Mouse (Mus musculus) lung, embryonic 16.5 days (tissue): ENCODE results near the gene Slc37a1. TPM values are rescaled to one million over a fixed set of nuclear protein-coding genes. Genes with fewer than 3 reads are reported as not detected.

Experiments
- ATAC-seq: fragments of 200-750 bp; cut with Nextera tagmentation; 2 replicates; pipeline ENCODE4 v1.8.0; 2017; ENCODE audit warnings: low read depth, mild to moderate bottlenecking, moderate library complexity
- H3K27ac ChIP-seq: fragments of 300-500 bp; sonication (generic); 2 replicates; pipeline ENCODE4 v1.5.1; 2014; ENCODE audit warnings: mild to moderate bottlenecking, control low read depth, low read length
- H3K27me3 ChIP-seq: fragments of 300-500 bp; sonication (generic); 2 replicates; pipeline ENCODE4 v1.6.1; 2014; ENCODE audit warnings: low read depth, low read length, mixed read lengths; ENCODE audit not compliant: control insufficient read depth, insufficient read depth
- H3K36me3 ChIP-seq: fragments of 300-500 bp; sonication (generic); 2 replicates; pipeline ENCODE4 v1.6.1; 2014; ENCODE audit warnings: low read length; ENCODE audit not compliant: control insufficient read depth, insufficient read depth
- H3K4me1 ChIP-seq: fragments of 300-500 bp; sonication (generic); replicated peaks from 2 replicates; pipeline ENCODE4 v1.6.1; 2014; ENCODE audit warnings: low read length, mixed read lengths; ENCODE audit not compliant: control insufficient read depth, insufficient read depth
- H3K4me2 ChIP-seq: fragments of 300-500 bp; sonication (generic); 2 replicates; pipeline ENCODE4 v1.6.1; 2014; ENCODE audit warnings: low read depth, low read length, control low read depth
- H3K4me3 ChIP-seq: fragments of 300-500 bp; sonication (generic); 2 replicates; pipeline ENCODE4 v1.5.1; 2014; ENCODE audit warnings: mild to moderate bottlenecking, low read length, control low read depth
- H3K9ac ChIP-seq: fragments of 300-500 bp; sonication (generic); 2 replicates; pipeline ENCODE4 v1.6.1; 2014; ENCODE audit warnings: low read length, control low read depth
- H3K9me3 ChIP-seq: fragments of 300-500 bp; sonication (generic); 2 replicates; pipeline ENCODE4 v1.6.1; 2016; ENCODE audit warnings: low read length; ENCODE audit not compliant: control insufficient read depth
- WGBS: fragments of 180-500 bp; shearing (Covaris S2); extraction: QIAGEN DNeasy Blood & Tissue Kit; methylation state at CpG from one replicate; pipeline ENCODE4 v1.1.7; 2014; 5-methylcytosine and 5-hydroxymethylcytosine counted together
- polyA plus RNA-seq: library from polyadenylated mRNA; unstranded; fragments of >200 nt; fragmentation: Nextera tagmentation; extraction: Ambion mirVana; gene quantifications from 2 replicates; pipeline ENCODE4 v1.2.1, GENCODE M21; 2015

Gene Slc37a1
- polyA plus RNA-seq, 1 experiment from 2014 or later, result 13.4 TPM

- H3K36me3 ChIP-seq, result no peaks in the 10 kb centered on the region
- H3K27me3 ChIP-seq, result no peaks in the 10 kb centered on the region
- peaks cover 6% of the 10 kb centered on the region for H3K4me1 ChIP-seq
- no peaks in the 10 kb centered on the region for H3K9me3 ChIP-seq
- ATAC-seq, result no peak
- H3K9ac ChIP-seq, result no peak overlapping the region
- no peak overlapping the region for H3K4me3 ChIP-seq
- H3K27ac ChIP-seq, result no peak overlapping the region
- H3K4me2 ChIP-seq, result no peak overlapping the region
- WGBS, result 78% methylated on average over 9 of the region's 9 CpGs
Measured at GRCm38 (mm10) chr17:31272416-31273165, 14.0 kb upstream of the Slc37a1 start.

GRCm38 (mm10) chr17:31273631-31274030 lies 13.0 kb upstream of the Slc37a1 start:
- Histone ChIP-seq H3K27me3 (no peaks in the 10 kb centered on the region), H3K4me1 (peaks cover 6% of the 10 kb centered on the region), H3K4me2 (no peak overlapping the region), H3K4me3 (no peak overlapping the region), H3K27ac (no peak overlapping the region), H3K9ac (no peak overlapping the region), H3K36me3 (no peaks in the 10 kb centered on the region), H3K9me3 (no peaks in the 10 kb centered on the region)
- no peak for ATAC-seq
- 85% methylated on average over 8 of the region's 8 CpGs for WGBS

DNA sequence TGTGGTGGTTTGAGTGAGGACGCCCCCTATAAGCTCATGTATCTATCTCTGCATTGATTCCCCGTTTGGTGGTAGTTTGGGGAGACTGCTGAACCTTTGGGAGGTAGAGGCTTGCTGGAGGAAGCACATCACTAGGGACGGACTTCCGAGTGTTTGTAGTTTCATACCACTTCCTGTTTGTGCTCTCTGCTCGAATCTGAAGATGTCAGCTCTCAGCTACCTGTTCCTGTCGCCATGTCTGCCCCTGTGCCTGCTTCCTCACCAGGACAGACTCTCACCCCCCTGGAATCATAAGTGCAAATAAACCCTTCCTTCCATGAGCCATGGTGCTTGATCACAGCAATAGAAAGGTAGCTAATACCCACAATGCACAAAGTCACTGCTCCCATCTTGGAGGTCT lies 11.4 kb upstream of the Slc37a1 start:
- Histone ChIP-seq H3K36me3 (no peaks in the 10 kb centered on the region), H3K9ac (no peak overlapping the region), H3K4me3 (no peak overlapping the region), H3K4me2 (no peak overlapping the region), H3K27me3 (no peaks in the 10 kb centered on the region), H3K27ac (no peak overlapping the region), H3K4me1 (peaks cover 6% of the 10 kb centered on the region), H3K9me3 (no peaks in the 10 kb centered on the region)
- no peak for ATAC-seq
- 56% methylated on average over 6 of the region's 6 CpGs for WGBS

DNA sequence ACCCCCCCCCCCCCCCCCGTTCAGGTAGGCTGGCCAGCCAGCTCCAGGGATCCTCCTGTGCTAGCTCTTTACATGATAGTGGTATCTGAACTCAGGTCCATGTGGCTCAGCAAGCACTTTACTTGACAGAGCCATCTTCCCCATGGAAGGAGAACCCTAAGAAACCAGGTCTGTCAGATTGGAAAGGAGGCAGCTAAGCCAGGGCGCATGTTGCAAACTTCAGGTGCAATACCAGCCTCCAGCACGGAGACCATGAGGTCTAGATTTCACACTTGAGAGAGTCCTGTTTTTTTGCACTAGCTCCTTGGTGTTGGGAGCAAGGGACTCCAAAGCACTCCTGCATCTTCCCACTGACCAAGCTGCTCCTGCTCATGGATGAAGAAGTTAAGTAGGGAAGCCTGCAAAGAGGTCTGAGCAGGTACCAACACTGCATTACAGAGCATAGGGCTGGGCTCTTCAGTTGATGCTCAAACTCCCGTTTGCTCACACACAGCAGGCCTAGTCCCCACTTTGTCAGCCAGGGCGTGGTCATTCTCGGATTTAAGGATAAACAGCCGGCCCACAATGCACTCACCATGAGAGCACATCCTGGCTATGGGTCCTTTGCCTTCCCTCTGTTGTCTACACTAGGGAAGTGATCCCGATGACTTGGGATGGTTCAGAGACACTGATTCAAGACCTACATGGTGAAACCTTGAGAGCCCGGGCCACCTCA lies 10.2 kb upstream of the Slc37a1 start:
- ATAC-seq, result peak; percentile 14; the same call in 1 of the 2 replicates
- 25% methylated on average over 9 of the region's 9 CpGs for WGBS
- Histone ChIP-seq H3K9ac (peak overlapping the region; percentile 27; the same call in 1 of the 2 replicates), H3K27ac (no peak overlapping the region), H3K4me2 (peak overlapping the region; percentile 74), H3K27me3 (no peaks in the 10 kb centered on the region), H3K4me1 (peaks cover 6% of the 10 kb centered on the region), H3K36me3 (no peaks in the 10 kb centered on the region), H3K4me3 (peak overlapping the region; percentile 52), H3K9me3 (no peaks in the 10 kb centered on the region)

DNA sequence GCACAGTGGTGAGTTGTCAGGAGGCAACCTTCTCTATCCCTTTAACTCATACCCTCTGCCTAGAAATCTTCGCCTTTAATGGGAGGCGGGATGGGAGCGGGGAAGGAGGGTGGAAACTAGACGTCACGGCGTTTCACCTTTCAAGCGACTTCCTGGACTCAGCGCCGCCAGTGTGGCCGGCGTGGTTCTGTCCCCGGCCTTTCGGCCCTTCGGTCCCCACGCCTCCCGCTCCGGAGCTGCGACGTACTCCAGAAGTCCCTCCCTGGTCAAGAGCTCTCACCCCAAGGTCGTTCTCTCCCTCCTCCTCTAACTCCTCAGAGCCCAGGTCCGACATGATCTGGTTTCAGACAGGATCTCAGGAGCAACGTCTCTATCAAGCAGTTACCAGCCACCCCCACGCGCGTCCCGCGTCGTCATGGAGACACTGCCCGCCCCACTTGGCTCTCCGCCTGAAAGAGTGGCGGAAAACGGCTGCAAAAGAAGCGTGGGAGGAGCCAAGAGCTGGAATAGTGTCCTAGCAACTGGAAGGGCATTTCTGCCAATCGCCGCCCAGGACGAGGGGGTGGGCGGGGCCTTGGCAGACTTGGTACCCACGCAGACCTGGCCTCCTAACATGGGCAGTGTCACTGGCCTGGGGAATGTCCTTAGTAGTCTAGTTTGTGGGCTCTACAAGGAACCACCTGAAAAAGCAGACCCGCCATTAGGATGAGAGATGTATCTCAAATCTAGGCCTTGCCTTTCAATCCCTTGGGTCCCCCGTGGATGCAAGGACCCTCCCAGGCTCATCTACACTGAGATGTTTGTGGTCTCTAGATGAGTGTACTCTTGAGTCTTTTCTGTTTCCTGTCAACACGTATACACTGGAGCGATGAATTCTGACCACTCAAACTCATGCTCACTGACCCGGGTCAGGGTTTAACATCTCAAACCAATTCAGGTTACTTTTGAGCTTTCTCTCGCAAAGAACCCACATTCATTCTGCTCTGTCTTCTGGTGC lies 9.4 kb upstream of the Slc37a1 start, which contains the start of gene Rsph1:
Gene Rsph1 (minus strand): TSS at position 462 of the 997 bp plus-strand sequence.
- Histone ChIP-seq H3K9me3 (no peaks in the 10 kb centered on the region), H3K4me3 (peak within 1 kb of the TSS; percentile 52), H3K4me2 (peak within 1 kb of the TSS; percentile 74), H3K9ac (peak within 1 kb of the TSS; percentile 27), H3K4me1 (peaks cover 6% of the 10 kb centered on the region), H3K27me3 (no peaks in the 10 kb centered on the region), H3K36me3 (no peaks in the 10 kb centered on the region), H3K27ac (no peak within 1 kb of the TSS)
- WGBS, result 9% methylated on average over 43 of the region's 44 CpGs
- peak; percentile 90 for ATAC-seq

DNA sequence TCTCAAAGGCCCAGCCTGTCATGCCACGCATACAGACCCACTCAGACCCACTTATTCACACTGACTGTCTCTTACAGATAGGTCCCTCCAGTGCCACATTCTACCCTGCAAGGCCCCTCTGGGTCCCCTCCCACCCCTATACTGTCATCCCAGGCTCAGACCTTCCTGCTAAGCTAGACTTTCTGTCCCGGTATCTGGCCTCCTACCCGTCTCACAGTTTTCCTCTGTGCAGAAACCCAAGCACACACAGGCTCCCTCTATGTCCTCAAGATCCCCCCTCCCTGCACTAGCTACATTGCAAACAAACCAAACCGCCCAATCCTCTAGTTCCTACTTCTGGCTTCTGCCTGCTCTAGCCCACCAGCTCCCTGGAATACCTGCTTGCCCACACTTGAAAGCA lies 8.7 kb upstream of the Slc37a1 start:
- 50% methylated on average over 4 of the region's 4 CpGs for WGBS
- no peaks in the 10 kb centered on the region for H3K36me3 ChIP-seq
- no peak for ATAC-seq

GRCm38 (mm10) chr17:31279541-31279940 lies 7.1 kb upstream of the Slc37a1 start:
- Histone ChIP-seq H3K4me1 (peaks cover 12% of the 10 kb centered on the region), H3K27me3 (no peaks in the 10 kb centered on the region), H3K36me3 (no peaks in the 10 kb centered on the region), H3K4me2 (no peak overlapping the region), H3K9me3 (no peaks in the 10 kb centered on the region), H3K27ac (no peak overlapping the region), H3K9ac (no peak overlapping the region), H3K4me3 (no peak overlapping the region)
- WGBS, result 63% methylated on average over 9 of the region's 9 CpGs
- no peak for ATAC-seq

More for the DNA sequence above, 8.7 kb upstream of the Slc37a1 start:
- no peak overlapping the region for H3K27ac ChIP-seq
- H3K4me3 ChIP-seq, result no peak overlapping the region
- H3K9me3 ChIP-seq, result no peaks in the 10 kb centered on the region
- H3K4me2 ChIP-seq, result no peak overlapping the region
- H3K4me1 ChIP-seq, result peaks cover 12% of the 10 kb centered on the region
- H3K27me3 ChIP-seq, result no peaks in the 10 kb centered on the region
- no peak overlapping the region for H3K9ac ChIP-seq

DNA sequence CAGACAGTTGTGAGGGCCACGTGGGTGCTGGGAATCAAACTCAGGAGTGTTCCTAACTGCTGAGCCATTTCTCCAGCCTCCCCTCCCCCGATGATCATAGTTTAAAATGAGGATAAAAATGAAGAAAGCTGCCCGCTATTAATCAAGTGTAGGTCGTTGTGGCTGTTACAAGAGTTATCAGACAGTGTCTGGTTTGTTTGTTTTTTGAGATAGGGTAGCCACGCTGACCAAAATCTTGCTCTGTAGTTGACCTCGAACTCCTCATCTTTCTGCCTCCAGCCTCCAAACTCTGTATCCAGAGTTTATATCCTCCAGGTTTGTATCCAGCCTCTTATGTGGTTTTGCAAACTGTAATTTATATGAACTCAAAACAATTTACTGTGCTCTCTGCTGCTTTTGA lies 6.3 kb upstream of the Slc37a1 start:
- H3K27ac ChIP-seq, result no peak overlapping the region
- peaks cover 12% of the 10 kb centered on the region for H3K4me1 ChIP-seq
- ATAC-seq, result no peak
- H3K4me2 ChIP-seq, result no peak overlapping the region
- H3K4me3 ChIP-seq, result no peak overlapping the region
- H3K27me3 ChIP-seq, result no peaks in the 10 kb centered on the region
- H3K9ac ChIP-seq, result no peak overlapping the region
- H3K9me3 ChIP-seq, result no peaks in the 10 kb centered on the region
- WGBS, result 34% methylated on average over 6 of the region's 6 CpGs
- H3K36me3 ChIP-seq, result no peaks in the 10 kb centered on the region
